Mouse (Mus musculus): ENCODE measurements at regions not wholly inside any gene's neighbourhood (a gene's known extent, or its start where the extent isn't known, plus 50 kb on each side); places are given as distances from the start of the nearest gene placed in this dataset.
"Not testable (repeated sequence)": the region's sequence is repeated elsewhere in the genome, so short reads cannot be mapped to it uniquely, and the experiment has no call there.

- DNase-seq, result not testable (repeated sequence)
Measured at GRCm38 (mm10) chr17:6371846-6372245, 54.5 kb upstream of the Dynlt1a start.

DNA sequence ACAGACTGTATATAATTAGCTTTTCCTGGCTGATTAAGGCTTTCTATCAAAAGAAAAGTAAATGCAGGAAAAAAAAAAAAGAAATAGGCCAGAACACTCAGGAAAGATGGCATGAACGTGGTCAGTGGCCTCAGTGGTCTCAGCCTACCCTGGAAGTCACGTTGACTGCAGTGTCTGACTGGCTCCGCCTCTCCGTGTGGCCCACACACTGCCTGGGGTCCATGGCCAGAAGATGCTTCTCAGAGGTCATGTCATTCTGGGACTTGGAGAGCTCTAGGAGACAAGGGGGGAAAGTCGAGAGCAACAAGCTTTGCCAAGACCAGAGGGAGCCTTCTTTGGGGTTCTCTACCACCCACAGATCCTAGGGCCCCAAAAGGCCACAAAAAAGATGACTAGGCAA, 51.5 kb upstream of the Dynlt1b start:
- peak; percentile 4 for DNase-seq
